Mouse (Mus musculus) kidney, postnatal 0 days (tissue): ENCODE results near the gene Rasl10b. TPM values are rescaled to one million over a fixed set of nuclear protein-coding genes. Genes with fewer than 3 reads are reported as not detected.

Experiments
- ATAC-seq: fragments of 200-750 bp; cut with Nextera tagmentation; replicated peaks from 2 replicates; pipeline ENCODE4 v1.8.0; 2017; ENCODE audit warnings: low read depth, moderate number of reproducible peaks, moderate TSS enrichment, moderate library complexity; ENCODE audit not compliant: low FRiP score
- DNase-seq: peaks from one replicate; pipeline ENCODE4 v3.0.0-alpha.2; 2016; ENCODE audit warnings: low spot score
- H3K27ac ChIP-seq: fragments of 300-500 bp; sonication (generic); 2 replicates; pipeline ENCODE4 v1.5.1; 2014; ENCODE audit warnings: mild to moderate bottlenecking
- H3K27me3 ChIP-seq: fragments of 300-500 bp; sonication (generic); 2 replicates; pipeline ENCODE4 v1.6.1; 2014; ENCODE audit warnings: low read length, mixed read lengths; ENCODE audit not compliant: insufficient read depth
- H3K36me3 ChIP-seq: fragments of 300-500 bp; sonication (generic); 2 replicates; pipeline ENCODE4 v1.6.1; 2014; ENCODE audit warnings: low read length, mixed read lengths; ENCODE audit not compliant: insufficient read depth
- H3K4me1 ChIP-seq: fragments of 300-500 bp; sonication (generic); replicated peaks from 2 replicates; pipeline ENCODE4 v1.6.1; 2014; ENCODE audit warnings: antibody characterized with exemption, low read length, mixed read lengths; ENCODE audit not compliant: insufficient read depth
- H3K4me2 ChIP-seq: fragments of 300-500 bp; sonication (generic); 2 replicates; pipeline ENCODE4 v1.6.1; 2014; ENCODE audit warnings: mild to moderate bottlenecking, low read length, moderate library complexity, mixed read lengths
- H3K4me3 ChIP-seq: fragments of 300-500 bp; sonication (generic); replicated peaks from 2 replicates; pipeline ENCODE4 v1.5.1; 2014; ENCODE audit warnings: low read depth, low read length
- H3K9ac ChIP-seq: fragments of 300-500 bp; sonication (generic); 2 replicates; pipeline ENCODE4 v1.6.1; 2014; ENCODE audit warnings: low read depth, low read length
- H3K9me3 ChIP-seq: fragments of 300-500 bp; sonication (generic); replicated peaks from 2 replicates; pipeline ENCODE4 v1.6.1; 2016; ENCODE audit warnings: low read length, inconsistent platforms, mixed read lengths
- CTCF ChIP-seq: IDR thresholded peaks from 2 replicates; pipeline ENCODE4 v1.5.1; 2016; ENCODE audit warnings: antibody characterized with exemption, low read depth, mild to moderate bottlenecking, moderate library complexity
- WGBS: fragments of 180-500 bp; shearing (Covaris S2); extraction: QIAGEN DNeasy Blood & Tissue Kit; methylation state at CpG from one replicate; pipeline ENCODE4 v1.1.7; 2014; 5-methylcytosine and 5-hydroxymethylcytosine counted together
- polyA plus RNA-seq: library from polyadenylated mRNA; unstranded; fragments of >200 nt; fragmentation: Nextera tagmentation; extraction: Ambion mirVana; gene quantifications from 2 replicates; pipeline ENCODE4 v1.2.1, GENCODE M21; 2015

Rasl10b gene
- polyA plus RNA-seq, 1 experiment from 2014 or later: 0.49 TPM

DNA sequence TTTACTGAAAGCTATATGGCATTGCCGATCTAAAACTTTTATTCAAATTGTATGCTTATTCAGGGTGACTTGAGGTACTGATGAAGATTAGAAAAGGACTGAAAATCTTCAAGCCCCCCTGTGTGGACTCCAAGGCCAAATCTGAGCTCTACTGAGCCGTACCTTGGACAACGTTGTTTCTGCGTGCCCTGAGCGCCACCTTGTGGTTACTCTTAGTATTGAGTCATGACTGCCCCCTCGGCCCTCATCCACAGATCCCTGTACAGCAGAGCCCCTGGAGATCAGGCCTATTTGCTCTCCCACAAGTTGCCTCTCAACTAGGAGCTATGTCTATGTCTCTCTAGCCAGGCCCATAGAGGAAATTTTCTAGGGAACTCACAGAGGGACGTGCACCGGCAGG, 15.7 kb downstream of the Rasl10b start:
- DNase-seq: peak; percentile 76
- 8% methylated on average over 8 of the region's 8 CpGs for WGBS
- H3K27me3 ChIP-seq: peaks cover 10% of the 10 kb centered on the region

DNA sequence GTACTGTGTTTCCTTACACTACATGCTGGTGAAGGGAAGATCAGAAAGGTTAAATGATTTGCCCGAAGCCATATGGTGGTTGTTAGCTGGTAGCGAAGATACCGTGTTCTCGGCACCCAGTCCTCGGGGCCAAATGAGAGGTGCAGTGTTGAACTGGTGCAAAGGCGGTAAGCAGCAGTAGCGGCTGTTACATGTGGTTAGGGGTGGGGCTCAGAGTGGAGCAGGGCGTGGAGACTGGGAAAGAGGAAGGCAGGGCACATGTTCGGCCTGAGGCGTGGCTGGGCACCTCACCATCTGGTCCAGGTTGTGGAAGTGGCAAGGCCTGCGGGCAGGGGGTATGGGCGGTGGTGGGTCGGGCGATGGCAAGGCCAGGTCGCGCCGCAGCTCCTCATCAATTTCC, 18.0 kb downstream of the Rasl10b start:
- no peak overlapping the region for H3K4me2 ChIP-seq
- 31% methylated on average over 17 of the region's 17 CpGs for WGBS

More for the DNA sequence above, 15.7 kb downstream of the Rasl10b start:
- Histone ChIP-seq H3K36me3 (no peaks in the 10 kb centered on the region), H3K9me3 (no peaks in the 10 kb centered on the region), H3K4me1 (no peaks in the 10 kb centered on the region), H3K4me3 (no peak overlapping the region), H3K27ac (no peak overlapping the region), H3K4me2 (no peak overlapping the region), H3K9ac (no peak overlapping the region)
- peak; percentile 95 for TF ChIP-seq CTCF
- ATAC-seq: no peak

GRCm38 (mm10) chr11:83429355-83429754, 20.4 kb downstream of the Rasl10b start, which contains the start of gene Gas2l2:
Gene Gas2l2 (minus strand): TSS chr11:83429455.
- Histone ChIP-seq H3K27me3 (no peaks in the 10 kb centered on the region; the same call in 1 of the 2 replicates), H3K36me3 (no peaks in the 10 kb centered on the region), H3K4me2 (no peak within 1 kb of the TSS), H3K27ac (no peak within 1 kb of the TSS), H3K9me3 (no peaks in the 10 kb centered on the region), H3K9ac (no peak within 1 kb of the TSS), H3K4me1 (no peaks in the 10 kb centered on the region), H3K4me3 (no peak within 1 kb of the TSS)
- 64% methylated on average over 5 of the region's 5 CpGs for WGBS
- no peak for TF ChIP-seq CTCF
- ATAC-seq (no peak), DNase-seq (no peak)

More for the DNA sequence above, 18.0 kb downstream of the Rasl10b start:
- no peaks in the 10 kb centered on the region for H3K36me3 ChIP-seq
- no peak overlapping the region for H3K4me3 ChIP-seq
- H3K4me1 ChIP-seq: no peaks in the 10 kb centered on the region
- no peak for ATAC-seq
- no peak for DNase-seq
- no peaks in the 10 kb centered on the region; the same call in 1 of the 2 replicates for H3K27me3 ChIP-seq
- no peaks in the 10 kb centered on the region for H3K9me3 ChIP-seq
- no peak overlapping the region for H3K27ac ChIP-seq
- no peak overlapping the region for H3K9ac ChIP-seq
- no peak for TF ChIP-seq CTCF

GRCm38 (mm10) chr11:83432533-83432932, 23.6 kb downstream of the Rasl10b start:
- no peak for TF ChIP-seq CTCF
- Histone ChIP-seq H3K36me3 (no peaks in the 10 kb centered on the region), H3K27me3 (no peaks in the 10 kb centered on the region; the same call in 1 of the 2 replicates), H3K4me3 (no peak overlapping the region), H3K9ac (no peak overlapping the region), H3K4me2 (no peak overlapping the region), H3K27ac (no peak overlapping the region), H3K4me1 (no peaks in the 10 kb centered on the region), H3K9me3 (no peaks in the 10 kb centered on the region)
- ATAC-seq (no peak), DNase-seq (no peak)
- 66% methylated on average over 2 of the region's 2 CpGs for WGBS

GRCm38 (mm10) chr11:83437377-83437776, 28.4 kb downstream of the Rasl10b start, which contains the start of gene 1700020L24Rik:
Gene 1700020L24Rik (plus strand): TSS chr11:83437677.
- H3K36me3 ChIP-seq: no peaks in the 10 kb centered on the region
- no peak within 1 kb of the TSS for H3K4me3 ChIP-seq
- TF ChIP-seq CTCF: no peak
- no peak within 1 kb of the TSS for H3K9ac ChIP-seq
- ATAC-seq (no peak), DNase-seq (no peak)
- no peak within 1 kb of the TSS for H3K4me2 ChIP-seq
- no peaks in the 10 kb centered on the region for H3K9me3 ChIP-seq
- 87% methylated on average over 1 of the region's 1 CpGs for WGBS
- H3K27me3 ChIP-seq: peaks cover 12% of the 10 kb centered on the region
- no peak within 1 kb of the TSS for H3K27ac ChIP-seq
- H3K4me1 ChIP-seq: no peaks in the 10 kb centered on the region

- Histone ChIP-seq H3K27ac (no peak overlapping the region), H3K4me2 (peak overlapping the region; percentile 75), H3K36me3 (no peaks in the 10 kb centered on the region), H3K4me3 (peak overlapping the region; percentile 46; the same call in 1 of the 2 replicates), H3K9ac (0 out of 2 replicates have a peak overlapping the region, but pooled peaks have one; percentile 9), H3K4me1 (0 out of 2 replicates have a peak, but pooled peaks cover 4% of the 10 kb centered on the region), H3K27me3 (peaks cover 30% of the 10 kb centered on the region), H3K9me3 (no peaks in the 10 kb centered on the region)
- no peak for ATAC-seq
- DNase-seq: no peak
- 27% methylated on average over 11 of the region's 11 CpGs for WGBS
- TF ChIP-seq CTCF: no peak
Observed at GRCm38 (mm10) chr11:83439426-83440060, 30.6 kb downstream of the Rasl10b start.
